Mouse (Mus musculus) embryonic facial prominence, embryonic 12.5 days (tissue): ENCODE measurements around the gene Vps39. TPM values are rescaled to one million over a fixed set of nuclear protein-coding genes. Genes with fewer than 3 reads are reported as not detected.

Experiments used
- polyA plus RNA-seq: library from polyadenylated mRNA; unstranded; fragments of >200 nt; fragmentation: Nextera tagmentation; extraction: Ambion mirVana; gene quantifications from 2 replicates; pipeline ENCODE4 v1.2.1, GENCODE M21; 2016

Gene Vps39
- polyA plus RNA-seq, 1 experiment from 2014 or later: 27.8 TPM

Other genes starting within 250 kb of the Vps39 start
- gene Ehd4, start 198.5 kb downstream of the Vps39 start, polyA plus RNA-seq: 22.8 and 25.7 TPM in 2 replicates
- 0.04 and 0.11 TPM in 2 replicates for gene Pla2g4e, start 107.8 kb downstream of the Vps39 start, polyA plus RNA-seq
- gene Pla2g4d, start 63.9 kb downstream of the Vps39 start, polyA plus RNA-seq: 0.08 and 0.09 TPM in 2 replicates
- gene Pla2g4f, start 39.0 kb downstream of the Vps39 start, polyA plus RNA-seq: 0.06 TPM in 1 of 2 replicates, not detected in the other
- 8.3 and 9.0 TPM in 2 replicates for gene Ganc, start 50.8 kb upstream of the Vps39 start, polyA plus RNA-seq
- gene Tmem87a, start 51.0 kb upstream of the Vps39 start, polyA plus RNA-seq: 9.0 and 9.6 TPM in 2 replicates
- 3.8 and 7.2 TPM in 2 replicates for gene Capn3, start 102.9 kb upstream of the Vps39 start, polyA plus RNA-seq
- 57.0 and 59.0 TPM in 2 replicates for gene Zfp106, start 210.7 kb upstream of the Vps39 start, polyA plus RNA-seq
- 56.4 and 60.7 TPM in 2 replicates for gene Snap23, start 214.5 kb upstream of the Vps39 start, polyA plus RNA-seq